Mouse (Mus musculus) MEL (cell line): Measurements from ENCODE around the gene Col4a1. TPM values are rescaled to one million over a fixed set of nuclear protein-coding genes. Genes with fewer than 3 reads are reported as not detected.
A peak's percentile ranks its signal among the peaks of the same experiment; 100 is the strongest.

Experiments
- DNase-seq: peaks from one replicate; pipeline ENCODE4 v3.0.0; 2011; ENCODE audit warnings: low read depth, low spot score
- H3K27ac ChIP-seq: 2 replicates; pipeline ENCODE4 v1.5.1; 2012; ENCODE audit warnings: low read depth, mild to moderate bottlenecking, control low read depth, low read length, moderate library complexity; ENCODE audit not compliant: control insufficient read depth
- H3K27me3 ChIP-seq, 2 experiments: fragments of 150-350 bp in 1 of 2; sonication (generic) in 1 of 2; 2 replicates each; pipeline ENCODE4 v1.6.1; 2012; ENCODE audit warnings: low read length in 2 of 2, mild to moderate bottlenecking in 2 of 2, improper control_type of control experiment in 1 of 2, moderate library complexity in 1 of 2; ENCODE audit not compliant: insufficient read depth in 2 of 2, control insufficient read depth in 1 of 2
- H3K36me3 ChIP-seq, 2 experiments: 2 replicates each; pipeline ENCODE4 v1.6.1; 2012 to 2014; ENCODE audit warnings: low read length in 2 of 2, improper control_type of control experiment in 1 of 2, inconsistent platforms in 1 of 2, mild to moderate bottlenecking in 1 of 2; ENCODE audit not compliant: insufficient read depth in 2 of 2, control insufficient read depth in 1 of 2
- H3K4me1 ChIP-seq, 2 experiments: fragments of 150-350 bp in 1 of 2; sonication (generic) in 1 of 2; 2 replicates each; pipeline ENCODE4 v1.6.1; 2012; ENCODE audit warnings: low read length in 2 of 2, improper control_type of control experiment in 1 of 2, mild to moderate bottlenecking in 1 of 2; ENCODE audit not compliant: insufficient read depth in 2 of 2, control insufficient read depth in 1 of 2
- H3K4me3 ChIP-seq, 2 experiments: fragments of 150-350 bp in 1 of 2; sonication (generic) in 1 of 2; 2 replicates each; pipeline ENCODE4 v1.5.1; 2012; ENCODE audit warnings: low read depth in 2 of 2, low read length in 2 of 2, mild to moderate bottlenecking in 2 of 2, moderate library complexity in 2 of 2, control low read depth in 1 of 2, improper control_type of control experiment in 1 of 2; ENCODE audit not compliant: control insufficient read depth in 1 of 2, insufficient read depth in 1 of 2
- H3K79me2 ChIP-seq: 2 replicates; pipeline ENCODE4 v1.6.1; 2012; ENCODE audit warnings: mild to moderate bottlenecking, low read length, moderate library complexity; ENCODE audit not compliant: control insufficient read depth, poor library complexity, insufficient read depth
- H3K9ac ChIP-seq: 2 replicates; pipeline ENCODE4 v1.6.1; 2012; ENCODE audit warnings: low read depth, mild to moderate bottlenecking, control low read depth, low read length, moderate library complexity; ENCODE audit not compliant: control insufficient read depth, poor library complexity, severe bottlenecking
- H3K9me3 ChIP-seq: fragments of 150-350 bp; sonication (generic); replicated peaks from 2 replicates; pipeline ENCODE4 v1.6.1; 2012; ENCODE audit warnings: mild to moderate bottlenecking, low read length, improper control_type of control experiment, moderate library complexity; ENCODE audit not compliant: insufficient read depth
- BHLHE40 ChIP-seq: IDR thresholded peaks from 2 replicates; pipeline ENCODE4 v1.6.1; 2012; ENCODE audit warnings: low read depth, mild to moderate bottlenecking, inconsistent platforms, low read length, improper control_type of control experiment, borderline replicate concordance
- CTCF ChIP-seq, 3 experiments: IDR thresholded peaks in 2 of 3; conservative IDR thresholded peaks in 1 of 3; 2 replicates each; pipeline ENCODE4 v1.5.1; 2011 to 2012; ENCODE audit warnings: low read length in 3 of 3, low read depth in 2 of 3, mild to moderate bottlenecking in 2 of 3, improper control_type of control experiment in 1 of 3, inconsistent platforms in 1 of 3, mixed read lengths in 1 of 3, moderate library complexity in 1 of 3; ENCODE audit not compliant: control insufficient read depth in 1 of 3, insufficient read depth in 1 of 3, poor library complexity in 1 of 3, severe bottlenecking in 1 of 3
- E2F4 ChIP-seq: IDR thresholded peaks from 2 replicates; pipeline ENCODE4 v1.6.1; 2011; ENCODE audit warnings: low read depth, low read length, improper control_type of control experiment, borderline replicate concordance
- ETS1 ChIP-seq: IDR thresholded peaks from 2 replicates; pipeline ENCODE4 v1.6.1; 2012; ENCODE audit warnings: low read depth, mild to moderate bottlenecking, inconsistent platforms, low read length, improper control_type of control experiment, moderate library complexity
- GABPA ChIP-seq: IDR thresholded peaks from 2 replicates; pipeline ENCODE4 v1.6.1; 2012; ENCODE audit warnings: low read depth, mild to moderate bottlenecking, inconsistent platforms, low read length, improper control_type of control experiment, moderate library complexity
- GATA1 ChIP-seq: IDR thresholded peaks from 2 replicates; pipeline ENCODE4 v1.6.1; 2011; ENCODE audit warnings: low read depth, low read length, improper control_type of control experiment
- HCFC1 ChIP-seq: IDR thresholded peaks from 2 replicates; pipeline ENCODE4 v1.6.1; 2012; ENCODE audit warnings: low read depth, mild to moderate bottlenecking, inconsistent platforms, low read length, improper control_type of control experiment, moderate library complexity
- JUND ChIP-seq: IDR thresholded peaks from 2 replicates; pipeline ENCODE4 v1.6.1; 2011; ENCODE audit warnings: low read depth, mild to moderate bottlenecking, improper control_type of control experiment, low read length
- KAT2A ChIP-seq: conservative IDR thresholded peaks from 2 replicates; pipeline ENCODE4 v1.6.1; 2012; ENCODE audit warnings: low read depth, low read length, improper control_type of control experiment, inconsistent platforms
- MAFK ChIP-seq: IDR thresholded peaks from 2 replicates; pipeline ENCODE4 v1.6.1; 2011; ENCODE audit warnings: low read depth, mild to moderate bottlenecking, low read length, improper control_type of control experiment, borderline replicate concordance
- MAX ChIP-seq: IDR thresholded peaks from 2 replicates; pipeline ENCODE4 v1.6.1; 2011; ENCODE audit warnings: low read length, improper control_type of control experiment
- MEF2A ChIP-seq: IDR thresholded peaks from 2 replicates; pipeline ENCODE4 v1.6.1; 2014; ENCODE audit warnings: low read depth, mild to moderate bottlenecking, inconsistent platforms, low read length, improper control_type of control experiment; ENCODE audit not compliant: poor library complexity, insufficient replicate concordance, severe bottlenecking; ENCODE audit errors: extremely low read depth
- NRF1 ChIP-seq: IDR thresholded peaks from 2 replicates; pipeline ENCODE4 v1.6.1; 2014; ENCODE audit warnings: low read depth, mild to moderate bottlenecking, inconsistent platforms, low read length, improper control_type of control experiment, moderate library complexity; ENCODE audit not compliant: poor library complexity, insufficient read depth, severe bottlenecking
- POLR2A ChIP-seq, 2 experiments: IDR thresholded peaks; 2 replicates each; pipeline ENCODE4 v1.6.1; 2011 to 2012; ENCODE audit warnings: low read length in 2 of 2, mild to moderate bottlenecking in 2 of 2, control low read depth in 1 of 2, improper control_type of control experiment in 1 of 2, low read depth in 1 of 2, moderate library complexity in 1 of 2; ENCODE audit not compliant: control insufficient read depth in 1 of 2, insufficient read depth in 1 of 2, poor library complexity in 1 of 2
- POLR2AphosphoS2 ChIP-seq: IDR thresholded peaks from 2 replicates; pipeline ENCODE4 v1.6.1; 2011; ENCODE audit warnings: low read length, improper control_type of control experiment
- POLR2AphosphoS5 ChIP-seq: IDR thresholded peaks from 2 replicates; pipeline ENCODE4 v1.6.1; 2012; ENCODE audit warnings: low read depth, borderline replicate concordance, mild to moderate bottlenecking, inconsistent platforms, low read length, moderate library complexity, mixed read lengths
- RCOR1 ChIP-seq: IDR thresholded peaks from 2 replicates; pipeline ENCODE4 v1.6.1; 2012; ENCODE audit warnings: low read depth, mild to moderate bottlenecking, inconsistent platforms, low read length, improper control_type of control experiment
- SIN3A ChIP-seq: IDR thresholded peaks from 2 replicates; pipeline ENCODE4 v1.6.1; 2012; ENCODE audit warnings: low read length, improper control_type of control experiment, inconsistent platforms
- TAL1 ChIP-seq: IDR thresholded peaks from 2 replicates; pipeline ENCODE4 v1.6.1; 2012; ENCODE audit warnings: mild to moderate bottlenecking, inconsistent platforms, low read length, moderate library complexity, mixed read lengths
- TBP ChIP-seq: IDR thresholded peaks from 2 replicates; pipeline ENCODE4 v1.8.0; 2011; ENCODE audit warnings: low read depth, low read length, improper control_type of control experiment
- TCF12 ChIP-seq: IDR thresholded peaks from 2 replicates; pipeline ENCODE4 v1.6.1; 2014; ENCODE audit warnings: low read depth, mild to moderate bottlenecking, inconsistent platforms, low read length, improper control_type of control experiment, moderate library complexity
- UBTF ChIP-seq: IDR thresholded peaks from 2 replicates; pipeline ENCODE4 v1.6.1; 2012; ENCODE audit warnings: low read depth, mild to moderate bottlenecking, inconsistent platforms, low read length, improper control_type of control experiment, moderate library complexity, borderline replicate concordance; ENCODE audit not compliant: insufficient read depth
- USF1 ChIP-seq: IDR thresholded peaks from 2 replicates; pipeline ENCODE4 v1.6.1; 2014; ENCODE audit warnings: low read depth, mild to moderate bottlenecking, inconsistent platforms, low read length, improper control_type of control experiment, moderate library complexity
- USF2 ChIP-seq, 2 experiments: IDR thresholded peaks; 2 replicates each; pipeline ENCODE4 v1.6.1; 2011 to 2012; ENCODE audit warnings: improper control_type of control experiment in 2 of 2, low read length in 2 of 2, borderline replicate concordance in 1 of 2, inconsistent platforms in 1 of 2, low read depth in 1 of 2, mild to moderate bottlenecking in 1 of 2; ENCODE audit not compliant: insufficient read depth in 1 of 2
- ZC3H11A ChIP-seq: IDR thresholded peaks from 2 replicates; pipeline ENCODE4 v1.6.1; 2012; ENCODE audit warnings: low read depth, mild to moderate bottlenecking, inconsistent platforms, low read length, improper control_type of control experiment
- ZKSCAN1 ChIP-seq: IDR thresholded peaks from 2 replicates; pipeline ENCODE4 v1.6.1; 2012; ENCODE audit warnings: low read depth, mild to moderate bottlenecking, inconsistent platforms, low read length, improper control_type of control experiment, moderate library complexity
- ZMIZ1 ChIP-seq: IDR thresholded peaks from 2 replicates; pipeline ENCODE4 v1.6.1; 2012; ENCODE audit warnings: low read depth, mild to moderate bottlenecking, inconsistent platforms, low read length, improper control_type of control experiment, moderate library complexity
- polyA plus RNA-seq, 2 experiments: library from polyadenylated mRNA; stranded (reverse) in 1 of 2; unstranded in 1 of 2; fragments of >175 nt in 1 of 2; fragments of >200 nt in 1 of 2; gene quantifications; 2 replicates each; pipeline versions ENCODE4 v1.2.1 to v1.2.4; 2012; ENCODE audit warnings: low replicate concordance in 2 of 2, low read depth in 1 of 2; ENCODE audit not compliant: insufficient read length in 2 of 2, insufficient read depth in 1 of 2, missing spikeins in 1 of 2
- total RNA-seq: library from RNA; depleted of rRNA; stranded (reverse); fragments of 300-350 nt; gene quantifications from 2 replicates; pipeline ENCODE4 v1.2.3, GENCODE M21; 2012

Gene Col4a1
- total and polyA plus RNA-seq, 3 experiments = 0.31 TPM; not detected in 2

DNA sequence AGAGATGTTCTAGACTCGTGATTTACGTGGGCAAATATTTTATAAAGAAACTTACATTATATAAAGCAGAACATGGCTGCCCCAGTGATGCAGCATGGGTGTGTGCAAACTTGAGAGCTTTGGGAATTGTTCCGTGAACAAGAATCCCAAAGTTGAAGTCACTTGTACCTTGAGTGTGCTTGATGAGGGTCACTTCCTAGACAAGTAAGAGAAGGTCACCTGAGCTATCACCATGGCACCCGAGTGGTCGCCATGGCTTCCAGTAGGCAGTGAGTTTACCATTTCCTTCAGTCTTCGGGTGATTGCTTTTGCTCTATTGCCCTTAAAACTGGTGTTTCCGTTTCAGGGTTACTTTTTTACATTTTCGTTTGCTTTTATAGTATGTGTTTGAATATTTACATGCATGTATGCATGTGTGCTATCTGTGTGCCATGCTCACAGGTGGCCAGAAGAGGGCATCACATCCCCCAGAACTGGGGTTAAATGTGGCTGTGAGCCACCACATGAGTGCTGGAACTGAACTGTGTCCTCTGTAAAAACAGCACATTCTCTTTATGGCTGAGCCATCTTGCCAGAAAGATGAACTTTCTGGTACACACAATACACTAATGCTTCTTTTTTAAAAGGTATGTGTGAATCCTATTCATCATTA, 42.3 kb upstream of the Col4a1 start:
- no peaks in the 10 kb centered on the region for H3K27me3 ChIP-seq
- TF ChIP-seq TCF12 (no peak), CTCF (IDR thresholded peaks at IDR 0.05 in 2 of 3, conservative IDR thresholded peaks at IDR 0.05 in 1 of 3; ENCODE audit: control insufficient read depth in 1 of 3, insufficient read depth in 1 of 3, low read depth in 2 of 3, low read length in 3 of 3, poor library complexity in 1 of 3, severe bottlenecking in 1 of 3) (peak in 1 of 3 experiments; percentile 31; a peak in 2 of 6 replicates)
- no peaks in the 10 kb centered on the region for H3K9me3 ChIP-seq
- no peak overlapping the region for H3K27ac ChIP-seq
- no peaks in the 10 kb centered on the region for H3K79me2 ChIP-seq
- no peak overlapping the region for H3K4me3 ChIP-seq
- no peaks in the 10 kb centered on the region for H3K4me1 ChIP-seq
- H3K36me3 ChIP-seq = no peaks in the 10 kb centered on the region
- DNase-seq = no peak
- no peak overlapping the region for H3K9ac ChIP-seq

DNA sequence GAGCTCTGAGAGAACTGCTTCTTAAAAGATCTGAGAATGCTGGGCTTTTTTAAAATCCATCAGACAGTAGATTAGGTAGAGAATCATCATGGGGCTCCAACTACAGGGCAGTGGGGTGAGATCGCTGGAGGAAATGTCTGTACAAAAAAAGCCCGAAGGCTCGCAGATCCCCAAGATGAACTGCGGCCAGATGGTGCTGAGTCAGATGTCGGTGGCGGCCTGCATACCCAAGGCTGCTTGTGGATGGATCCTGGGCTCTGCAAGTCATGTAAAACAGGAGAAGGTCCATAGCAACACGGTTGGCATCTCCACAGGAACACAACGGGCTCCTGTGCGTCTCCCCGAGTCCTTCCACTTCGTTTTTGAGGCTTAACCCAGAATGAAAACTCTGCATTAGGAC, 39.9 kb upstream of the Col4a1 start:
- Histone ChIP-seq H3K27me3 (no peaks in the 10 kb centered on the region), H3K27ac (no peak overlapping the region)
- DNase-seq = no peak

DNA sequence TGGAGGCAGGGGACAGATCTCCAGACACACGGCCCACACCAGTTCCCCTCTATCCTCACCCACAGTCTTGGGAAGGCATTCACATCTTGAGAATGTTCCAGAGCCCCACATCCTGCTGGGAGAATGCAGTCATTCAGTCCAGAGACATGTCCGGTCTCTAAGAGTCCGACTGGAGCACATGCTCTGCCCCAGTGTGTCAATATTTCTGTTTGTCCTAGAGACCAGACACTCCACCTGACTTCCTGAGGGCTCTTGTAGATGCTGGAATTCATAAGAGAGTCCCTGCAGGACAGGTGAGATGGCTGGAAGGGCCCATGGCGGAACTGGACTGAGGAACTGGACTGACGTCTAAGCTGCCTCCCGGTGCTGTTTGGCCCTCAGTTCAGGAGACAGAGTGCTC, 38.7 kb upstream of the Col4a1 start:
- Histone ChIP-seq H3K9ac (no peak overlapping the region), H3K27ac (no peak overlapping the region), H3K9me3 (no peaks in the 10 kb centered on the region), H3K4me3 (no peak overlapping the region), H3K36me3 (no peaks in the 10 kb centered on the region), H3K79me2 (no peaks in the 10 kb centered on the region), H3K4me1 (no peaks in the 10 kb centered on the region), H3K27me3 (no peaks in the 10 kb centered on the region)
- no peak for DNase-seq
- TF ChIP-seq GABPA = no peak
- TF ChIP-seq TBP = no peak
- TF ChIP-seq ZC3H11A = no peak
- TF ChIP-seq MAX = no peak
- TF ChIP-seq ETS1 = no peak
- TF ChIP-seq E2F4 = no peak
- no peak for TF ChIP-seq TAL1
- no peak for TF ChIP-seq JUND
- TF ChIP-seq GATA1 = no peak
- TF ChIP-seq NRF1 = no peak
- no peak for TF ChIP-seq RCOR1
- TF ChIP-seq USF1 = no peak
- no peak for TF ChIP-seq POLR2AphosphoS5

More for the DNA sequence above, 39.9 kb upstream of the Col4a1 start:
- Histone ChIP-seq H3K9ac (no peak overlapping the region), H3K4me1 (no peaks in the 10 kb centered on the region), H3K36me3 (no peaks in the 10 kb centered on the region), H3K9me3 (no peaks in the 10 kb centered on the region), H3K79me2 (no peaks in the 10 kb centered on the region), H3K4me3 (no peak overlapping the region)
- TF ChIP-seq MAFK = no peak
- TF ChIP-seq POLR2A (IDR thresholded peaks at IDR 0.05; ENCODE audit: control insufficient read depth in 1 of 2, insufficient read depth in 1 of 2, low read depth in 1 of 2, low read length in 2 of 2, poor library complexity in 1 of 2) = no peak
- TF ChIP-seq MEF2A = no peak
- no peak for TF ChIP-seq BHLHE40
- no peak for TF ChIP-seq GATA1
- TF ChIP-seq NRF1 = no peak
- TF ChIP-seq HCFC1 = no peak
- TF ChIP-seq KAT2A = no peak
- no peak for TF ChIP-seq SIN3A
- no peak for TF ChIP-seq GABPA
- TF ChIP-seq USF2 (IDR thresholded peaks at IDR 0.05; ENCODE audit: borderline replicate concordance in 1 of 2, insufficient read depth in 1 of 2, low read depth in 1 of 2, low read length in 2 of 2) = no peak
- TF ChIP-seq ZKSCAN1 = no peak
- no peak for TF ChIP-seq ZMIZ1
- TF ChIP-seq ETS1 = no peak
- TF ChIP-seq POLR2AphosphoS2 = no peak
- no peak for TF ChIP-seq POLR2AphosphoS5
- no peak for TF ChIP-seq UBTF
